Mouse (Mus musculus) cerebellum, adult 2 months (tissue): ENCODE measurements around the gene Egfl7.

Experiments
- CTCF ChIP-seq: fragments of 200-500 bp; IDR thresholded peaks from 2 replicates; pipeline ENCODE4 v1.5.1; 2011; ENCODE audit warnings: low read depth, mild to moderate bottlenecking, control low read depth, low read length, moderate library complexity, borderline replicate concordance; ENCODE audit not compliant: insufficient read depth
- POLR2A ChIP-seq: fragments of 200-500 bp; IDR thresholded peaks from 2 replicates; pipeline ENCODE4 v1.6.1; 2011; ENCODE audit warnings: low read length, control low read depth, borderline replicate concordance; ENCODE audit not compliant: insufficient read depth

DNA sequence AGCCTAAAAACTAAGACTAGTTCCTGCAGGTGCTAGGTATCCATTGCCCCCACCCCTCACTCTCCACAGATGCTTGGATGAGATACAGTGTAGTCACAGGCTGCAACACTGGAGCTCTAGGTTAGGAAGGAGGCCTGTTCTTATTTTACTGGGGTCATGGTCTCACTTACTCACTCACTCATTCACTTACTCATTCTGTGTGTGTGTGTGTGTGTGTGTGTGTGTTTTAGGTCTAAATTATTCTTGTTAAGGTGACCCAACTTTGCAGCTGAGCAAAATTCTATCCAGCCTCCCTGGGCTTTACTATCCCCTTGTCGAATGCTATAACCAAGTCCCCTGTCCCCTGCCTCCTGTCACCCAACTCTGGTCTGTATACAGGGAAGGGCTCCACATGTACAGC is 21.8 kb downstream of the Egfl7 start:
- no peak for TF ChIP-seq POLR2A
- TF ChIP-seq CTCF: no peak
